ENCODE assay signal across 9 mouse cellular contexts in the genomic region with DNA sequence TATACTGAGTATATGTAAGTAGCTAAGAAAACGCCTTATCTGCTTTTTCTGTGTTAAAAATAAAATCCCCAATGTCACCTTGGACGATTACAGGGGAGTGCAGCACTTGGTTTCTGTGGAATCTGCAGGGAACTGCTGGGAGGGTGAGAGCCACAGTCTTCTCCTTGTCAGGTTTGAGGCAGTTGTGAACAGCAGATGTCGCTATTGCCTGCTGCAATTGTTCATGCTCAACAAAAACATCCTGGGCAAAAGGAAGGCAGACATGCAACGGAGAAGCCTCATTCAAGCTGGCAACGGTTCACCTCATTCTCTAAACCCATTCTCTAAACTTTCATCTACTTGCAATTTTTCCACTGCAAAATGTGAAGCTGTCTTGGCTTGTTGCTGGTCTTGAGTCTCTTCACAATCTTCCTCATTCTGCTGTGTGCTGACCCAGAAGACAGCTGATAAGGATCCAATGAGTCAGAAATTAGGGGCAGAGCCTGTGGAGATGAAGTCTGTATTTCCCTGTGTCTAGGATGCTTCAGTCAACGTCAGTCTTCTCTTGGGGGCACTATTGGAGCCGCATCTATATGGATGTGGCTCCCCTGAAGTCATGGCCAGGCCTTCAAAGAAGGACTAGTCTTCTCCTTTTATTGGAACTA.
A peak's percentile ranks its signal among the peaks of the same experiment; 100 is the strongest.
DNase-seq lines count a peak whose midpoint lies in the region; ATAC-seq lines count a peak whose summit lies in the region.
"Had no signal": no experiment of that assay in that cellular context is flagged by ENCODE, and none has a peak within 500 bp of the region (broad histone marks: within the 10 kb centered on the region; RNA-seq: fewer than 3 reads in every experiment).

No protein-coding gene starts in this region.

- 7% methylated on average over 7 of the region's 7 CpGs for WGBS in hindbrain, embryonic 14.5 days

- no peaks in the 10 kb centered on the region for H3K9me3 ChIP-seq in hindbrain, embryonic 14.5 days (ENCODE audit: control insufficient read depth, low read length)
- H3K9me3 ChIP-seq: limb, embryonic 15.5 days had no signal

- no peaks in the 10 kb centered on the region for H3K27me3 ChIP-seq in hindbrain, embryonic 14.5 days (ENCODE audit: control insufficient read depth, insufficient read depth, low read length)
- H3K27me3 ChIP-seq: limb, embryonic 15.5 days had no signal

- peak; percentile 62 for DNase-seq in NIH3T3 (ENCODE audit: low read depth)
- peak; percentile 54 to 58 for DNase-seq in cerebellum, adult 18-20 months
- DNase-seq in hindbrain, embryonic 14.5 days (ENCODE audit: low spot score) = peak; percentile 93
- peak; percentile 80 for DNase-seq in layer of hippocampus, adult 9-11 months
- peak; percentile 90 for DNase-seq in lung, postnatal 36 days
- DNase-seq in right cerebral cortex, adult 18-20 months = peak; percentile 88
- peak; percentile 47 for DNase-seq in urinary bladder, postnatal 25 days (ENCODE audit: low spot score)

- no peaks in the 10 kb centered on the region for H3K4me1 ChIP-seq in hindbrain, embryonic 14.5 days (replicated peaks; ENCODE audit: control insufficient read depth, insufficient read depth, low read length)
- H3K4me1 ChIP-seq: limb, embryonic 15.5 days had no signal

- no peak overlapping the region for H3K9ac ChIP-seq in hindbrain, embryonic 14.5 days
- H3K9ac ChIP-seq: limb, embryonic 15.5 days had no signal

- no peaks in the 10 kb centered on the region for H3K36me3 ChIP-seq in hindbrain, embryonic 14.5 days (replicated peaks; ENCODE audit: control insufficient read depth, insufficient read depth)
- H3K36me3 ChIP-seq: limb, embryonic 15.5 days had no signal

- no peak overlapping the region for H3K4me2 ChIP-seq in hindbrain, embryonic 14.5 days (replicated peaks)
- H3K4me2 ChIP-seq: limb, embryonic 15.5 days had no signal

- ATAC-seq in frontal cortex, adult (ENCODE audit: low TSS enrichment) = peak; percentile 98
- peak; percentile 72; the same call in 1 of the 2 replicates for ATAC-seq in hindbrain, embryonic 14.5 days (ENCODE audit: low FRiP score)

- H3K4me3 ChIP-seq in hindbrain, embryonic 14.5 days (replicated peaks; ENCODE audit: low read length) = no peak overlapping the region
- H3K4me3 ChIP-seq: limb, embryonic 15.5 days had no signal

- H3K27ac ChIP-seq in hindbrain, embryonic 14.5 days = no peak overlapping the region
- H3K27ac ChIP-seq: limb, embryonic 15.5 days had no signal
